Mouse (Mus musculus): ENCODE data around the gene Sigirr. TPM values are rescaled to one million over a fixed set of nuclear protein-coding genes. Genes with fewer than 3 reads are reported as not detected.
A peak's percentile ranks its signal among the peaks of the same experiment; 100 is the strongest.

Gene Sigirr
- polyA plus RNA-seq, 1 experiment from 2014 or later, result 1.8 TPM

DNA sequence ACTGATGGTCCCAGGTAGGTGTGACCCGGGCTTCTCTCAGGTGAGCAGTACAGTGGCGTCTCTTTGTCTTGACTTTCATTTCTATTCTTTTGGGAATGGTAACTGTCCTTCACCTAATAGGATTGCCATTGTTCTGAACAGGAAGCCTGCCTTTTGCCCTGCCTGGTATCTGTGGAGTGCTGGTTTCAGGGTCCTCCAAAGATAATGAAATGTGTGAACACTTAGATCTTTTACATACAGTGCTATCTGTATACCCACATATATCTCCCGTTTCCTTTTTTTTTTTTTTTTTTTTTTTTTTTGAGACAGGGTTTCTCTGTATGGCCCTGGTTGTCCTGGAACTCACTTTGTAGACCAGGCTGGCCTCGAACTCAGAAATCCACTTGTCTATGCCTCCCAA is 41.0 kb upstream of the Sigirr start:
- Histone ChIP-seq H3K4me2 (ENCODE audit: low read depth, low read length, severe bottlenecking) (no peak overlapping the region), H3K4me3 (ENCODE audit: low read depth, low read length) (no peak overlapping the region), H3K4me1 (replicated peaks; ENCODE audit: control insufficient read depth, insufficient read depth, low read length) (no peaks in the 10 kb centered on the region), H3K36me3 (ENCODE audit: control insufficient read depth, insufficient read depth, low read length) (no peaks in the 10 kb centered on the region; the same call in 1 of the 2 replicates), H3K27ac (ENCODE audit: low read depth, low read length) (no peak overlapping the region), H3K9ac (ENCODE audit: low read length) (no peak overlapping the region), H3K9me3 (ENCODE audit: control insufficient read depth, low read length) (no peaks in the 10 kb centered on the region), H3K27me3 (ENCODE audit: control insufficient read depth, insufficient read depth, low read length) (no peaks in the 10 kb centered on the region)
- DNase-seq (ENCODE audit: low spot score) (no peak), ATAC-seq (replicated peaks; ENCODE audit: low FRiP score) (no peak)
- WGBS, result 90% methylated on average over 4 of the region's 4 CpGs

GRCm38 (mm10) chr7:141131904-141132755 is 31.8 kb upstream of the Sigirr start:
- peak overlapping the region; percentile 75 for H3K4me3 ChIP-seq (ENCODE audit: low read depth, low read length)
- peak overlapping the region; percentile 79 for H3K9ac ChIP-seq (ENCODE audit: low read length)
- peak overlapping the region; percentile 76 for H3K4me2 ChIP-seq (ENCODE audit: low read depth, low read length, severe bottlenecking)
- H3K27me3 ChIP-seq (ENCODE audit: control insufficient read depth, insufficient read depth, low read length), result no peaks in the 10 kb centered on the region
- ATAC-seq (replicated peaks; ENCODE audit: low FRiP score), result no peak
- peaks cover 3% of the 10 kb centered on the region; the same call in 1 of the 2 replicates for H3K36me3 ChIP-seq (ENCODE audit: control insufficient read depth, insufficient read depth, low read length)
- H3K27ac ChIP-seq (ENCODE audit: low read depth, low read length), result no peak overlapping the region
- DNase-seq (ENCODE audit: low spot score), result no peak
- WGBS, result 60% methylated on average over 12 of the region's 12 CpGs
- H3K4me1 ChIP-seq (replicated peaks; ENCODE audit: control insufficient read depth, insufficient read depth, low read length), result peaks cover 4% of the 10 kb centered on the region; the same call in 1 of the 2 replicates
- H3K9me3 ChIP-seq (ENCODE audit: control insufficient read depth, low read length), result no peaks in the 10 kb centered on the region

GRCm38 (mm10) chr7:141131024-141131820 is 30.9 kb upstream of the Sigirr start:
- Histone ChIP-seq H3K27ac (ENCODE audit: low read depth, low read length) (no peak overlapping the region), H3K4me2 (ENCODE audit: low read depth, low read length, severe bottlenecking) (peak overlapping the region; percentile 76), H3K36me3 (ENCODE audit: control insufficient read depth, insufficient read depth, low read length) (peaks cover 3% of the 10 kb centered on the region; the same call in 1 of the 2 replicates), H3K9me3 (ENCODE audit: control insufficient read depth, low read length) (no peaks in the 10 kb centered on the region), H3K4me1 (replicated peaks; ENCODE audit: control insufficient read depth, insufficient read depth, low read length) (peaks cover 4% of the 10 kb centered on the region; the same call in 1 of the 2 replicates), H3K4me3 (ENCODE audit: low read depth, low read length) (peak overlapping the region; percentile 75), H3K27me3 (ENCODE audit: control insufficient read depth, insufficient read depth, low read length) (no peaks in the 10 kb centered on the region), H3K9ac (ENCODE audit: low read length) (peak overlapping the region; percentile 79)
- ATAC-seq (replicated peaks; ENCODE audit: low FRiP score) (peak; percentile 99), DNase-seq (ENCODE audit: low spot score) (peak; percentile 98)
- under 1% methylated on average over 59 of the region's 59 CpGs for WGBS

- H3K27me3 ChIP-seq (ENCODE audit: control insufficient read depth, insufficient read depth, low read length), result no peaks in the 10 kb centered on the region
- no peaks in the 10 kb centered on the region for H3K9me3 ChIP-seq (ENCODE audit: control insufficient read depth, low read length)
- H3K27ac ChIP-seq (ENCODE audit: low read depth, low read length), result peak overlapping the region; percentile 59
- H3K4me2 ChIP-seq (ENCODE audit: low read depth, low read length, severe bottlenecking), result peak overlapping the region; percentile 64
- ATAC-seq (replicated peaks; ENCODE audit: low FRiP score) (no peak), DNase-seq (ENCODE audit: low spot score) (no peak)
- peak overlapping the region; percentile 59 for H3K9ac ChIP-seq (ENCODE audit: low read length)
- H3K4me3 ChIP-seq (ENCODE audit: low read depth, low read length), result peak overlapping the region; percentile 43
- H3K4me1 ChIP-seq (replicated peaks; ENCODE audit: control insufficient read depth, insufficient read depth, low read length), result no peaks in the 10 kb centered on the region
- H3K36me3 ChIP-seq (ENCODE audit: control insufficient read depth, insufficient read depth, low read length), result no peaks in the 10 kb centered on the region
- 3% methylated on average over 15 of the region's 15 CpGs for WGBS
Observed at GRCm38 (mm10) chr7:141123517-141123856, 23.1 kb upstream of the Sigirr start.

DNA sequence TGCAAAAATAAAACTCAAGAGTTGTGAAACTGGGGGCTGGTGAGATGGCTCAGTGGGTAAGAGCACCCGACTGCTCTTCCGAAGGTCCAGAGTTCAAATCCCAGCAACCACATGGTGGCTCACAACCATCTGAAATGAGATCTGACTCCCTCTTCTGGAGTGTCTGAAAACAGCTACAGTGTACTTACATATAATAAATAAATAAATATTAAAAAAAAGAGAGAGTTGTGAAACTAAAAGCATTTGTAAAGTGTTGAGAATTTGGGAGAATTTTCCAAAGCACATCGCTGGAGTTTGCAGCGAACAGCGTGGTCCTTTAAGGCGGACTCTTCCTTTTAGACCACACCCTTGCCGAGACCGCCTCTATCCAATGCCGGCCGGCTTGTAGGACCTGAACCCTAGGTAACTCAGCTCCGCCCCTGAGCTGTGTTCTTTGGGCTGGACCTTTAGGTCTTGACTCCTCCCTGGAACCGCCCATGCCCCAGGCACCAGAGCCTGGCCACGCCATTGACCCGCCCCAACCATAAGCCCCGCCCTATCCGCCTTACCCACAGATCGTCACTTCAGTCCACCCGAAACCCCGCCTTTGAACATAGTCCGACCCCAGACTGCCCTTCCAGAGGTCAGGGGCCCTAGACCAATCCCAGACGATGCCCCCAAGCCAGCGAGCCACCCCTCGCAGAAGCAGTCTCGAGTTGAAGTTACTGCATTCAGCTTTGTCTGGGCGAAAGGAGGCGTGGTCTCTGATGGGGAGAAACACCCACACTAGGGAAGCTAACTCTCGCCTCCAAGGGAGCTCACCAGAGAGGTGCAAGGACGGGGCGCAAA is 22.5 kb upstream of the Sigirr start:
- Histone ChIP-seq H3K9me3 (ENCODE audit: control insufficient read depth, low read length) (no peaks in the 10 kb centered on the region), H3K36me3 (ENCODE audit: control insufficient read depth, insufficient read depth, low read length) (no peaks in the 10 kb centered on the region), H3K4me1 (replicated peaks; ENCODE audit: control insufficient read depth, insufficient read depth, low read length) (no peaks in the 10 kb centered on the region), H3K4me3 (ENCODE audit: low read depth, low read length) (peak overlapping the region; percentile 43), H3K27me3 (ENCODE audit: control insufficient read depth, insufficient read depth, low read length) (no peaks in the 10 kb centered on the region), H3K9ac (ENCODE audit: low read length) (peak overlapping the region; percentile 59), H3K4me2 (ENCODE audit: low read depth, low read length, severe bottlenecking) (peak overlapping the region; percentile 64), H3K27ac (ENCODE audit: low read depth, low read length) (peak overlapping the region; percentile 59)
- WGBS, result 1% methylated on average over 29 of the region's 29 CpGs
- DNase-seq (ENCODE audit: low spot score) (peak; percentile 97), ATAC-seq (replicated peaks; ENCODE audit: low FRiP score) (peak; percentile 97)

GRCm38 (mm10) chr7:141122245-141122644 is 21.9 kb upstream of the Sigirr start, which contains the start of gene Ptdss2:
Ptdss2 (plus strand) TSS chr7:141122382.
- no peak for ATAC-seq (replicated peaks; ENCODE audit: low FRiP score)
- H3K27ac ChIP-seq (ENCODE audit: low read depth, low read length), result peak within 1 kb of the TSS; percentile 59; the same call in 1 of the 2 replicates
- no peaks in the 10 kb centered on the region for H3K4me1 ChIP-seq (replicated peaks; ENCODE audit: control insufficient read depth, insufficient read depth, low read length)
- DNase-seq (ENCODE audit: low spot score), result no peak
- peak within 1 kb of the TSS; percentile 59 for H3K9ac ChIP-seq (ENCODE audit: low read length)
- H3K9me3 ChIP-seq (ENCODE audit: control insufficient read depth, low read length), result no peaks in the 10 kb centered on the region
- peak within 1 kb of the TSS; percentile 64 for H3K4me2 ChIP-seq (ENCODE audit: low read depth, low read length, severe bottlenecking)
- WGBS, result 53% methylated on average over 14 of the region's 14 CpGs
- peak within 1 kb of the TSS; percentile 43 for H3K4me3 ChIP-seq (ENCODE audit: low read depth, low read length)
- no peaks in the 10 kb centered on the region for H3K36me3 ChIP-seq (ENCODE audit: control insufficient read depth, insufficient read depth, low read length)
- no peaks in the 10 kb centered on the region; the same call in 1 of the 2 replicates for H3K27me3 ChIP-seq (ENCODE audit: control insufficient read depth, insufficient read depth, low read length)

GRCm38 (mm10) chr7:141121051-141121531 is 20.7 kb upstream of the Sigirr start:
- Histone ChIP-seq H3K4me3 (ENCODE audit: low read depth, low read length) (no peak overlapping the region), H3K27me3 (ENCODE audit: control insufficient read depth, insufficient read depth, low read length) (no peaks in the 10 kb centered on the region; the same call in 1 of the 2 replicates), H3K27ac (ENCODE audit: low read depth, low read length) (no peak overlapping the region), H3K4me1 (replicated peaks; ENCODE audit: control insufficient read depth, insufficient read depth, low read length) (no peaks in the 10 kb centered on the region), H3K9me3 (ENCODE audit: control insufficient read depth, low read length) (no peaks in the 10 kb centered on the region), H3K4me2 (ENCODE audit: low read depth, low read length, severe bottlenecking) (no peak overlapping the region), H3K9ac (ENCODE audit: low read length) (no peak overlapping the region), H3K36me3 (ENCODE audit: control insufficient read depth, insufficient read depth, low read length) (no peaks in the 10 kb centered on the region)
- WGBS, result 80% methylated on average over 5 of the region's 5 CpGs
- no peak for ATAC-seq (replicated peaks; ENCODE audit: low FRiP score)
- no peak for DNase-seq (ENCODE audit: low spot score)

DNA sequence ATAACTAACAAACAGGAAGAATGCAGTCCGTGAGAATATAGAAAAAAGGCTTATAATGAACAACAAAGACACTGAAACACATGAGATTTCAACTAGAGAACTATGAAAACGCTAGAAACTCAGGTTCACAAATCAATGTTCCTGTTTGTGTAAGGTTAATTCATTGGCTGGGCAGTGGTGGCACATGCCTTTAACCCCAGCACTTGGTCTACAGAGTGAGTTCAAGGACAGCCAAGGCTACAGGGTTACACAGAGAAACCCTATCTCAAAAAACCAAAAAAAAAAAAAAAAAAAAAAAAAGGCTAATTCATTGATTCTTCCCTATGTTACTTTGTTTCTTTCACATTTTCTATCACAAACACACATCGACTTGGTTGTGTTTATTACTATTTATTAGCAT is 20.2 kb upstream of the Sigirr start:
- Histone ChIP-seq H3K4me1 (replicated peaks; ENCODE audit: control insufficient read depth, insufficient read depth, low read length) (no peaks in the 10 kb centered on the region), H3K36me3 (ENCODE audit: control insufficient read depth, insufficient read depth, low read length) (no peaks in the 10 kb centered on the region), H3K4me3 (ENCODE audit: low read depth, low read length) (no peak overlapping the region), H3K4me2 (ENCODE audit: low read depth, low read length, severe bottlenecking) (no peak overlapping the region), H3K27me3 (ENCODE audit: control insufficient read depth, insufficient read depth, low read length) (no peaks in the 10 kb centered on the region; the same call in 1 of the 2 replicates), H3K9ac (ENCODE audit: low read length) (no peak overlapping the region), H3K9me3 (ENCODE audit: control insufficient read depth, low read length) (no peaks in the 10 kb centered on the region), H3K27ac (ENCODE audit: low read depth, low read length) (no peak overlapping the region)
- ATAC-seq (replicated peaks; ENCODE audit: low FRiP score), result no peak
- no peak for DNase-seq (ENCODE audit: low spot score)
- WGBS, result 87% methylated on average over 3 of the region's 3 CpGs
